Mouse (Mus musculus): ENCODE data around the gene Kif22.

Gene Kif22

DNA sequence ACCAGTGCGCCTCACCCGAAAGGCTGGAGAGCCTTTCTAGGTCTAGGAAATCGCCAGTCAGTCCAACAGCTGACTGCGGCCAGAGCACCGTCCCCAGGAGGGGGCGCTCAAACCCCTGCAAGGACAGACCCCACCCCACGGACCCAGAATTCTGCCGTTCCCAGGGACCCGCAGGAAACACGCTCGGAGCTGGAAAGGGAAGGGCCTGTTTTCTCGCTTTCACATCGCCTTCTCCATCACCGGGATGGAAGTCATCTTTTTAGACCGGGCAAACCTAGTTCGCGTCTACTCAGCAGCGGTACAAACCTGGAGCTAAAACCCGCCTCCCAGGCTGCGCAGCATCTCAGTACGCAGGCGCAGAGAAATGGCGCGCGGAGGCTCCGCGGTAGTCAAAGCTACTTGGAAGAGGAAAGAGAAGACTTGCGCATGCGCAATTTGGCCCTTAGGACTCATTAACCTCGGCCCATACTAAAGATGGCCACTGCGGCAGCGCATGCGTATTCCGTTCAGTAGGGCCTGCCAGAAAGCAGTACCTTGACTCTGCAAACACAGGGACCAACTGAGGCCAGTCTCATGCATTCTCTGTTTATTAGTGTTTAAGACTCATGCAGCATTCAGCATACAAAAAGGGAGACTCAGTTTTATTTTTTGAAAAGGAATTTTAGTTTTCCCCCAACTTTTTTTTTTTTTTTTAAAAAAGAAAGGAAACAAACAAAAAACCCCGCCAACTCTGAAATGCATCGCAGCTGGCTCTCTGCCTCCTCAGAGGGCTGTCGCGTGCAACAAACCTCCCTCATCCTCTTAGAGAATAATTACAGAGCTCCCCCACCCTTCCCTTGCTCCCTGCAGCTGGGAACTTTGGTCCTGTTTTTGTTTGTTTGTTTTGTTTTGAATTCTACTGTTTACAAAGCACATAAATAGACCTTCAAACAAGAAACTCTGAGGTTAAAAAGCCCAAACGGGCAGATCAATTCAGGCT is 25.0 kb downstream of the Kif22 start, which contains the start of gene Pagr1a:
Gene Pagr1a (minus strand): TSS at position 382 of the 979 bp plus-strand sequence.
- DNase-seq: peak; percentile 98

DNA sequence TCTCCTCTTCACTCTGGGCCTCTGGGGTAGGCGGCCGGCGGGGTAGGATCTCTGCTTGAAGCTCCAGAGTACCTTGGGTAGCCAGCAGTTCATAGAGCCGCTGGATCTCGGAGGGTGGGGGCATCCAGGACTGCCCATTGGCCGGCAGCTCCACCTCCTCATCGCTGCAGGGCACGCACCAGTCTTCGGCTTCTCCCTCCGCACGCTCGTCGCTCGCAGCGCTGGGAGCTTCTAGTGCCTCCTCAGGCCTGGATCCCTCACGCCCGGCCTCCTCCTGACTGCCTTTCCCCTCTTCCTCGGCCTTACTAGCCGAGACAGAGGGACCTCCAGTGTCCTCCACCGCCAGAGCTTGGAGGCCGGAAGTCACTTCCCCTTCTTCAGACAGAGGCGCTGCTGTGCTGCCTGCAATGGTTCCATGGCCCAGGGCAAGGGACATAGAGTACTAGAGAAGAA is 25.8 kb downstream of the Kif22 start:
- DNase-seq: no peak

DNA sequence TGATC is 26.0 kb downstream of the Kif22 start, which contains the start of gene Pagr1b:
Gene Pagr1b (minus strand): TSS at position 4 of the 5 bp plus-strand sequence.
- DNase-seq: no peak

DNA sequence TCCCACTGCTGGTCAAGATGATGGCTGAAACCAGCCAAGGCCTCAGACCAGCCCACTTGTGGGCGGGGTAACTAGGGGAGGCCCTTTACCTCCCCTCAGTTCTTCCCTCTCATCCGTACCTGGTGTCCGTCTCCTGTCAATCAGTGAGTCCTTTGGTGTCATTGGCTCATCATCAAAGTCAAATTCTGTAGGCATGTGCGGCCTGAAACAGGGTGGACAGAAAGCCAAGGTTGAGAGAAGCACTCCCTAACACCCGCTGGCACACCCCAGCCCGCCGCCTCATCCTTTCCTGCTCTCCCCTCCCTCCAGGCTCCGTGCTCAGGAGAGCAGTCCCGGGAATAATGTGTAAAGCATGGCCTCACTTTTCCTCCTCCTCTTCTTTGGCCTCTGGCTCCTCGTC is 26.2 kb downstream of the Kif22 start:
- peak; percentile 83 for DNase-seq

DNA sequence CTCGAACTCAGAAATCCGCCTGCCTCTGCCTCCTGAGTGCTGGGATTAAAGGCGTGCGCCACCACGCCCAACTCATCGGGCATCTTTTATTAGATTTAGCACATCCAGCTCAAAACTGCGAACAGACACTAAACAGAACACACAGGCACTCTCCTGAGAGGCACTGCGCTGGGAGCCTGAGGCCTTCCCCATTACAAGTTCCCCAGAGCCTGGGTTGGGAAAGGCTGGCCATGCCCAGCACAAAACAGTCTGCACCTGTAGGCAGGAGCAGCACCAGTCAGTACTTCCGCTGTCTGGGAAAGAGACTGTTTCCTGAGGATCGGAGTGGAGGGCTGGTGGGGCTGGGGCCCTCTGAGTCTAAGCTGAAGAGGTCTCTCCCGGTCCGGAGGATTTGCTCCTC is 27.3 kb downstream of the Kif22 start:
- no peak for DNase-seq

DNA sequence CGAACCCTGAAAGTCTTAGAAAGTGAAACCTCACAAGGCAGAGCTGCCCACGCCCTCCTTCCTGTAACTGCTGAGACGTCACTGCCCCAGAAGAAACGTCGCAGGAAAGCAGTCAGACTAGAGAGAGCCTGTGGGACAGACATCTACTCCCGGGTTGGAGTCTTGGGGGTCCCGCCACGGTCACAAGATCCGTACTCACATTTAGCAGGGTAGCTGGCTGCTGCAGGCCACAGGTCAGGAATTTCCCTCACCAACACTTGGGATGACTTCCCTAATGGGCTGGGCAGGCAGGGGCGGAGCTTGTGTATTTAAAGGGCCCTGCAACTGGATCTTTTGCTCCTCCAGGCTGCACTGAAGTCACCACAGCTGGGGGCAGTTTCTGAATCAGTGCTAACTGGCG is 28.0 kb downstream of the Kif22 start, which contains the start of gene Mvp:
Gene Mvp (minus strand): TSS at position 302 of the 400 bp plus-strand sequence.
- DNase-seq: peak; percentile 84

DNA sequence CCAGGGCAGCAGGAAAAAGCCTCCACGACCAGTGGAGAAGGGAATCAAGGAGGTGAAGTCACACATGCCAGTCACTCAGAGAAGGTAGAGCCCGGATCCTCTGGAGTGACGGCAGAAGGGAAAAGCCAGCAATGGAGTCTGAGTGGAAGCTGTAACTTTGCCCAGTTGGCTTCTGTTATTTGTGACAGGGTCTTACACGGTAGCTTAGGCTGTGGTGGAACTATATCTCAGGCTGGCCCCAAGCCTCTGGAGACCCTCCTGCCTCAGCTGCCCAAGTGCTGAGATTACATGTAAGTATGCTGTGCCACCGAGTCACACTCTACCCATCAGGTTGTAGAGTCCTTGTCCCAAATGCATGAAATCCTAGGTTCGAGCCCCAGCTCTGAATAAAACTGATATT is 28.9 kb downstream of the Kif22 start:
- no peak for DNase-seq

DNA sequence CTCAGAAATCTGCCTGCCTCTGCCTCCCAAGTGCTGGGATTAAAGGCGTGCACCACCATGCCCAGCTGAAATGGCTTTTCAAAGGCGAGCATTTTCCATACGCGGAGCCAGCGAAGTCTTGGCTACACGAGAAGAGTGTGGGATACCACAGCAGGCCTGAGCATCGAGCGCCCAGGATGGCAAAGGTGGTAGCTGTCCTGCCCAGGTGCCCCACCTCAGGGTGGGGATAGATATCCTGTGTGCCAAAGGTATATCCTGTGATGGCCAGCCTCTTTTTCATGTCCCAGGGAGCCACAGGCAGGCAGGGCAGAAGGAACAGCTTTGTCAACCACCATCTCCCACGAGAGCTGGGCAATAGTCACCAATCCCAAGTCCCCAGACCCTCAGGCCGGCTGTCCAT is 29.4 kb downstream of the Kif22 start:
- no peak for DNase-seq

DNA sequence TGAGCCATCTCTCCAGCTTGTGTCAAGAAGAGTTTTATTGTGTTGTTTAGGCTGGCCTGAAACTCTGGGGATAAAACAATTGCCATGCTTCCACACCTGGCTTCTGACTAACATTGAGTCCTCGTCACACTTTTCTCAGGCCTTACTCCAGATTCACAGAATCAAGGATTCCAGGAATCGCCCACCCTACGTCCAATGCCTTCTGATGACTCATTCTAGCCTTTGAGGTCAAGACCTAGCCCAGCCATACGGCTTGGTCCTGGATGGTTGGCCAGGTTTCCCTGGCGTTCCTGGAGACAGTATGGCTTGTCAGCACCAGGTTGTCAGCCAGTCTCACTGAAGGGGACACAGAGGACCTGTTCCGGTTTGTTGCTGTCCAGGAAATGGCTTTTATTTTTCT is 29.9 kb downstream of the Kif22 start:
- no peak for DNase-seq

DNA sequence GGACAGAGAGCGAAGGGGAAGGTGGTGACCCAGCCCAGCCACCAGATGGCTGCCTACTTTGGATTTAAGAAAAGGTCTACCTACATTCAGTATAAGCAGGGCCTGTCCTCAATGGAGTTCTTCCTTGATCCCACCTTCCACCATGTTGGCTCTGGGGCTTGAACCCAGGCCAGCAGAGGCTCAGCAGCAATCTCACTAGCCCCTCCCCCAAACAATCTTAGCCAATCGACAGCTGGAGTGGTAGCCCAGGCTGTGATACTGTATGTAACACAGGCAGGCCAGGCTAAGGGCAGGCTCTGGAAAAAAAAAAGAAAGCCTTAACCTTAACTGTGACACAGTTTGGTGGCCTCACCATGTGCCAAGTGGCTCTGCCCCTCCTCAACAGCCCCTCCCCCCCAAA is 30.6 kb downstream of the Kif22 start:
- no peak for DNase-seq

DNA sequence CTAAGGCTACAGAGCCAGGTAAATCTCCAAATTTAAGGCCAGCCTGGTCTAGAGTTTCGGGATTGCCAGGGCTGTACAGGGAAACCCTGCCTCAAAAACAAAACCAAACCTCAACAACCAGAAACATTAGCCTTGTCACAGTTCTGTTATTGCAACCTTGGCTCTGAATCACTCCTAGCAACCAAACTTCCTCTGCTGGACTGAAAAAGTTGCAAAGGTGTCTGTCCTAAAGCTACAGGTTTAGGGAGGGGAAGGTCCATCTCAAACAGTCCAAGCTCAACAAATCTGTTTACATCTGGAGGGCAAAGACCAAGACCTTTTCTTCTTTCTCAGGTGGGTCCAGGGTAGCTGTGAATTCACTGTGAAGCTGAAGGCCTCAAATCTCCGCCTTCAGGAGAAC is 31.2 kb downstream of the Kif22 start:
- DNase-seq: no peak

DNA sequence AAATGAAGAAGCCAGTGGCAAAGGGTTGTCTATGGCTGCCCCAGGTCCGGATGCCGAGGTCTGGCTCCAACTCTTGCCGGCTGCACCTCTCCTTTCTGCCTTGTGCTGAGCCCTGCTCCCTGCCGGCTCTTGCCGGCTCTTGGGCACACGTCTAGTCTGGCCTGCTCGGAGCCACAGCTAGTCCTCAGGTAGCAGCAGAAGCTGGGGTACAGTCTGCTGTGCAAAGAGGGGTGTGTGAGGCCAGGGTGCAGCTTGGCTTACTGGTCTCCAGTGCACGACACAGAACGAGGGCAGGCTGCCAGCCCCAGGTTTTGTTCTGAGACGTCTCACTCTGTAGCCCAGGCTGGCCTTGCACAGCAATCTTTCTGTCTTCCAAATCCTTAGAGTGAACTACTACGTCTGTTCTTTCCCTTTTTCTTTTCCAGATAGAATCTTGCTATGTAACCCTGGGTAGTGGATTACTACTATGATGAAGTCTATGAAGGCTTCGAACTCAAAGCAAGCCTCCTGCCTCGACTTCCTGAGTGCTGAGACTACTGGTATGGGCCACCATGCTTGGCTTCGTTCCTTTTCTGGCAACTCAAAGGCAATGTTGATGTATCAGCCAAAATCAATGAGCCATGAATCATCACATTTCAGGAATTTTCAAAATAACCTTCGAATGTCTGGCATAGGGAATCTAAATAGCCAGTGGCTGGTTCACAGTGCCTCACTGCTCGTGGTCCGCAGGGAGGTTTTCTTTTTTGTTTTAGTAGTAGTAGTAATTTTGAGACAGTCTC is 32.8 kb downstream of the Kif22 start:
- DNase-seq: no peak

DNA sequence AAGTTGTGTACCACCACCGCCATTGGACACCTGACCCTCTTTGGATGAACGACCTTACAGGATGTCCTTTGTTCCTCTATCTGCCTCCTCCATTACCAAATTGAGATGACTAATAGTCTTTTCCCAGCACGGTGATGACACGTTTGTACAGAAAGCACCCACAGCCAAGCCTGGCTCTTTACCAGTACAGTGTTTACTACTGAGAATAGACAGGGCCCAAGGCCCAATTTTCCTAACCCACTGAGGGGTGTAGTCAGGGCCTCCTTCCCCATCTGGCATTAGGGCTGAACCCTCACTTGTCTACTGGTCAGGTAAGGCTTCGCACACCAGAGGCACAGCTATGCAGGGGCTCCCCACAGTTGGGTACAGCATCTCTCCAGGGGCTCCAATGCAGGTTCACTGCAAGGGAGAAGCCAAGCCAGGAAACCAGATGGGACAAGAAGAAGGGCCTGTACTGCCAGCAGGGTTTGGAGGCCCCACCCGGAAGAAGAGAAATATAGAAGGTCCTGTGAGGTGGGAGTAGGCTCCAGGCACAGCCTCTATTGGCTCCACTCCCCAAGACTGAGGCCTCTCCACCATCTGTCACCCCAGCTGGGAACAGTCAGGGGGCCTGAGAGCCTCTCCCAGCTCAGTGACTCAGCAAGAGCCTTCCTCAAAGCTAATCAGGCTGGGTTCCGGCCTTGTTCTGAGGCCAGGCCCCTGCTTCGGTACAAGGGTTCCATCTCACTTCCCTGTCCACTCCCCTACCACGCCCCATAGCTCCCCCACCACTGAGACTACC is 33.8 kb downstream of the Kif22 start:
- DNase-seq: peak; percentile 60

DNA sequence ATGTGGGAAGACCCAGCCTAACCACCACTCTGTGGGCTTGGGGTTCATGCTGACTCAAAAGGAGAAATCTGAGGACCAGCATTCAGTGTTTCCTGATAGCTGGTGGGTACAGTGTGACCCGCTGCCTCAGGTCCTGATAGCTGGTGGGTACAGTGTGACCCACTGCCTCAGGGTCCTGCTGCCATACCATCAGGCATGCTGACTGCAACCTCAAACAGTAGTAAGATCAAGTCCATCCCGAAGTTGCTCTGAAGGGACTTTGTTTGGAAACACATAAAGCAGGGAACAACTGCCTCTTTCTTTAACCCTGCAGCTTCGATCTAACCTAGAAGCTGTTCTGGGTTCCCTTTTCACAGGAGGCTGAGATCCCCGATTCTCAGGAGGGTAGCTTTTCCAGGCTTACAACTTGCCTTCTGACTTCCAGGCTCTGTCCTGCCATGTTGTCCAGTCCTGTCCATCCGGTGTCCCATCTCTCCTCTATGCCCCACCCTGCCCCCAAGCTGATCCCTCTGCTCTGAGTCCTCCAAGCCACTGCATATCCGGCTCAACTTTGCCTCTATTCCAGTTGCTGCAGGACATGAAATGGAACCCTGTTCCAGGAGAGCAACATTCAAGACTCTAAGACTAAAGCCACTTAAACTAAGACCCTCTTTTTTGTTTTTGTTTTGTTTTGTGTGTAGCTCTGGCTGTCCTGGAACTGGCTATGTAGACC is 34.8 kb downstream of the Kif22 start:
- DNase-seq: no peak

DNA sequence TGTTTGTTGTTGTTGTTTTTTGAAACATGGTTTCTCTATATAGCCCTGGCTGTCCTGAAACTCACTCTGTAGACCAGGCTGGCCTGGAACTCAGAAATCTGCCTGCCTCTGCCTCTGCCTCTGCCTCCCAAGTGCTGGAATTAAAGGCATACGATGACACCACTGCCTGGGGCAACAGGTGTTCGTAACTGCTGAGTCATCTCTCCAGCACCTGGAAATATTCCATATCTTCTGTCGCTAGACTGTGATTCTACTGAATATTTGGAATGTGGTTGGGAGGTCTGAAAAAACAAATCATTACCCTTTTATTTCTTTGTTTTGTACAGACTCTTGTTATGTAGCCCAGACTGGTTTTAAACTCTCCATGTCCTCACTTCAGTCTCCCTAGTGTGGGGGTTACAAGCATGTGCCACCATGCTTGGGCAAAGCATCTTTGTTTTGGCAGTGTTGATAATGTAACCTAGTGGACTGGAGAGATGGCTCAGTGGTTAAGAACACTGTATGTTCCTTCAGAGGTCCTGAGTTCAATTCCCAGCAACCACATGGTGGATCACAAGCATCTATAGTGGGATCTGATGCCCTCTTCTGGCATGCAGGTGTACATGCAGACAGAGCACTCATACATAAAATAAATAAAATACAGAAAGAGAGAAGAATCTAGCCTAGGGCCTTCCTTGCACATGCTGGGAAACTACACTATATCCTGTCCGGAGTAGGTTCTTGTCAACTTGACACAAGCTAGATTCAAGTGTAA is 38.0 kb downstream of the Kif22 start:
- DNase-seq: no peak

DNA sequence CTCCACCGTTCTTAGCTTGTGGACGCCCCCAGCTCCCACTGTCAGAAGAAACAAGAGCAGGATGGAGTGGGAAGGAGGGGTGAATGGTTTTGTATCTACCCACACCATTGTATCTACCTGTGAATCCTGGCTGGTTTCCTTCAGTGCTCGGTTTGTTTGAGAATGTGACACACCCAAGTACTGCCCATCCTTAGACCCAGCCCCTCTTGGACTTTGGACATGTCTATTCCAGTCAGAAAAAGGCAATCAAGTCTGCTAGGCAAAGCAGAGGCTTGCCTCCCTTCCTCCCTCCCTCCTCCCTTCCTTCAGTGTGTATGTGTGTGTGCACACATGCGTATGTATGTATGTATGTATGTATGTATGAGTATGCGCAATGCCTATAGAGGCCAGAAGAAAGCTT is 38.7 kb downstream of the Kif22 start:
- DNase-seq: no peak

DNA sequence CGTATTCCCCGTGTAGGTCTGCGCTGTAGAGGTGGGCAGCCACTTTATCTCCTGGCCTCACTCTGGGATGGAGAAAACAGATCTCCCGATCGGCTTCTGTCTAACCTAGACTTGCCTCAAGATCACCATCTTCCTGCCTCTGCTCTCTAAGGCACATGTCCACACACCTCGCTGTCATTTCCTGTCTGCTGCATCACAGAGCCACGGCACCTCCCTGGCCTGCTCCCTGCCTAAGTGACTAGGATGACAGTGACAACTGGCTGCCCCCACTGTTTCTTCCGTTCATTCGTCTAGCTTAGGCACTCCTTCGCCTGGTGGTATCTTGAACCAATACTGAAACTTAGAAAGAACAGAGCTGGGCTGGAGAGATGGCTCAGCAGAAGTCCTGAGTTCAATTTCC is 42.7 kb downstream of the Kif22 start:
- DNase-seq: no peak

DNA sequence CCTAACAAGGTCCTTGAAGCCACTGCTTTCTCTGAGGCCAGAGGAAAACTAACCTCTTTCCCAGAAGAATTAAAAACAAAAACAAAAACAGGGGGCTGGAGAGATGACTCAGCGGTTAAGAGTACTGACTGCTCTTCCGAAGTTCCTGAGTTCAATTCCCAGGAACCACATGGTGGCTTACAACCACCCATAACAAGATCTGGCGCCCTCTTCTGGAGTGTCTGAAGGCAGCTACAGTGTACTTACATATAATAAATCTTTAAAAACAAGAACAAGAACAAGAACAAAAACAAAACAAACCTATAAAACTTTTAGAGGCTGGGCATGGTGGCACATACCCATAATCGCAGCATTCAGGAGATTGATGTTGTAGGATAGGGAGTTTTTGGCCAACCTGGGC is 45.8 kb downstream of the Kif22 start:
- no peak for DNase-seq

DNA sequence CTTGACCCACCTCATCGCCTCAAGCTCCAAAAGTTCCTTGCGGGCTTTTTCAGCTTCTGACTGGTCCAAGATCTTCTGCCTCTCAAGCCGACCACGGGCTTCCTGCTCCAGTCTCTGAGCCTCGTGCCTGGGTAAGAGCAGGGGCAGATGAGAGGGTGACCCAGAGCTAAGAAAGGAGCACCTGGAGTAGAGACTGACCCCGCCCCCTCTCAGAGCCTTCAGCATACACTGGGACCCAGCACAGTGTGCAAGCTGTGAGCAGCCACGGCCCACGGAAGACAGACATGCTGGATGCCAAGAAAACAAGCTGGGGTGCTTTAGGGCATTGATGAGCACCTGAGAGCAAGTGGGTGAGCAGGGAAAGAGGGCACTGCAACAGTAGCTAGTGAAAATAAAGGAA is 53.5 kb downstream of the Kif22 start:
- DNase-seq: no peak

DNA sequence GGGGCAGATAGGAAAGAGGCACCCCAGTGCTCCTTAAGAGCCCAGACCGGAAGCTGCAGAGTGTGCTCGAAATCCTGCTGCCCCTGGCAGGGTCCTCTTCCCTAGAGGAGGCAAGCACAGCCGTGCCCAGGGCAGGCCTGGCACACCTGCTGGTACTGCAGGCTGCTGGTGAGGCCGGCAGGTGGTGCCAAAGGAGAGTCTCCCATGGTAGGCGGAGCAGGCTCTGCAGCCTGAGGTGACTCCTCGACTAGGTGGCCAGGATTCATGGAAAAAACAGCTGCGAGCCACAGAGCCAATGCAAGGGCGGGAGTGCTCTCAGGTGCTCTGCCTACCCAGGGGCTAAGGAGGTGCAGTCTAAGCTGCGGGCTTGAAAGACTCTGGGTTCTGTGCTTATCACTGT is 56.0 kb downstream of the Kif22 start:
- DNase-seq: peak; percentile 70

DNA sequence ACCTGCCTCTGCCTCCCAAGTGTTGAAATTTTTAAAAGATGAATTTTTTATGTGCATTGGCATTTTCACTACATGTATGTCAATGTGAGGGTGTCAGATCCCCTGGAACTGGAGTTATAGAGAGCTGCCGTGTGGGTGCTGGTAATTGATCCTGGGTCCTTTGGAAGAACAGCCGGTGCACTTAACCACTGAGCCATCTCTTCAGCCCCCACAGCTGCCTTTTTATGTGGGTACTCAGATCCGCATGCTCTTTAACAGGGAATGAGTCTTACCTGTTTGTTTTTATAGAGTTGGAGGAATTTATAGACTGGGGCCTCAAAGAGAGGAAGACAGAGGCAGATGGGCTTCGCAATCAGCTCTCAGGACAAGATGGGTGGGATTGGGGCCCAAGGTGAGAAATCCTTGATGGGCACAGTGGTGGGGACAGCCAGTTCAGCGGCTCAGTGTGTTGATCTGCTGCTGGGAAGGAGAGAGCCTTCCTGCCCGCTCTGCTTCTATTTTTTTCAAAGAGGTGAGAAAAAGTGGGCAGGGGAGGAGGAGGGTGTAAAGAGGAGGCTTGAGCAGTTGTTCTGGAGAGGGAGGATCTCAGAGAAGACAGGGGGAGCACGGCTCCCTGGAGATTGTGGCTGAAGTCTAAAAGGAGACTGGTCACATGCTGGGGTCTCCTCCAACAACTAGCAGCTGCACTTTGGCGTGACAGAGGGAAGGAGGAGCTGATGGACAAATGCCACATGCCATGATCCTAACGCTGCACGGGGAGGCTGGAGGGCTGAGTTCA is 57.4 kb downstream of the Kif22 start:
- DNase-seq: no peak
